Mouse (Mus musculus) kidney, adult 2 months (tissue): ENCODE data around the gene Tmem151b.

Experiments used
- CTCF ChIP-seq: fragments of 200-500 bp; conservative IDR thresholded peaks from 2 replicates; pipeline ENCODE4 v1.5.1; 2011; ENCODE audit warnings: low read depth, mild to moderate bottlenecking, control low read depth, low read length, moderate library complexity, mixed read lengths; ENCODE audit not compliant: insufficient read depth, insufficient read length
- POLR2A ChIP-seq: fragments of 200-500 bp; IDR thresholded peaks from one replicate; pipeline ENCODE4 v1.6.1; 2011; ENCODE audit warnings: low read depth, low read length, control low read depth

DNA sequence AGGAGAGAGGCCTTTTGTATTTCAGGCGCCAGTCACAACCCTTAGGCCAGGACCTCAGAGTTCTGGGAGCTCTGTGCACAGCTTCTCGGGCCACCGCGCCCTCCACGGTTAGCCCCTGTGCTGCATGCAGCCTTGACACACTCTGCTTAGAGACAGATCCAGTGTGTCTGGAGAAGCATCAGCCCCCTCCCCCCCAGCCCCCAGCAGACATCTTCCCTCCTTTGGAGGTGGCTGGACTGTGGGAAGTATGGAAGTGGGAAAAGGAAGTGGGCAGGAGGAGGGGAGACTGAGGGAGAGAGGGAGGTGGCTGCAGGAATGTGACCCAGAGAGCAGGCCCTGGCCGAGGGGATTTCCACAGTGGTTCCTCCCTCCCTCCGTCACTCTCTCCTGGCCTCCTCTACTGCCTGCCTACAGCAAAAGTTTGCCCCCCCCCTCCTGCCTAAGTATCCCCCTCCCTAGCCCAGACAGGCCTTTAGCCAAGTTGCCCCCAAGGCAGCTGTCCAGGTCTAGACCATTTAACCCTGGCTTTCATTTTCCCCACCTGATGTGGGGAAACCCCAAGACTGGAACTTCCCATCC, 7.9 kb upstream of the Tmem151b start:
- no peak for TF ChIP-seq POLR2A
- TF ChIP-seq CTCF = no peak
